Mouse (Mus musculus): ENCODE results near the gene Ptdss2.

Ptdss2 gene

DNA sequence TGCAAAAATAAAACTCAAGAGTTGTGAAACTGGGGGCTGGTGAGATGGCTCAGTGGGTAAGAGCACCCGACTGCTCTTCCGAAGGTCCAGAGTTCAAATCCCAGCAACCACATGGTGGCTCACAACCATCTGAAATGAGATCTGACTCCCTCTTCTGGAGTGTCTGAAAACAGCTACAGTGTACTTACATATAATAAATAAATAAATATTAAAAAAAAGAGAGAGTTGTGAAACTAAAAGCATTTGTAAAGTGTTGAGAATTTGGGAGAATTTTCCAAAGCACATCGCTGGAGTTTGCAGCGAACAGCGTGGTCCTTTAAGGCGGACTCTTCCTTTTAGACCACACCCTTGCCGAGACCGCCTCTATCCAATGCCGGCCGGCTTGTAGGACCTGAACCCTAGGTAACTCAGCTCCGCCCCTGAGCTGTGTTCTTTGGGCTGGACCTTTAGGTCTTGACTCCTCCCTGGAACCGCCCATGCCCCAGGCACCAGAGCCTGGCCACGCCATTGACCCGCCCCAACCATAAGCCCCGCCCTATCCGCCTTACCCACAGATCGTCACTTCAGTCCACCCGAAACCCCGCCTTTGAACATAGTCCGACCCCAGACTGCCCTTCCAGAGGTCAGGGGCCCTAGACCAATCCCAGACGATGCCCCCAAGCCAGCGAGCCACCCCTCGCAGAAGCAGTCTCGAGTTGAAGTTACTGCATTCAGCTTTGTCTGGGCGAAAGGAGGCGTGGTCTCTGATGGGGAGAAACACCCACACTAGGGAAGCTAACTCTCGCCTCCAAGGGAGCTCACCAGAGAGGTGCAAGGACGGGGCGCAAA, 721 bp downstream of the Ptdss2 start:
- peak; percentile 88 to 89 for DNase-seq (ENCODE audit: low spot score in 2 of 2)

DNA sequence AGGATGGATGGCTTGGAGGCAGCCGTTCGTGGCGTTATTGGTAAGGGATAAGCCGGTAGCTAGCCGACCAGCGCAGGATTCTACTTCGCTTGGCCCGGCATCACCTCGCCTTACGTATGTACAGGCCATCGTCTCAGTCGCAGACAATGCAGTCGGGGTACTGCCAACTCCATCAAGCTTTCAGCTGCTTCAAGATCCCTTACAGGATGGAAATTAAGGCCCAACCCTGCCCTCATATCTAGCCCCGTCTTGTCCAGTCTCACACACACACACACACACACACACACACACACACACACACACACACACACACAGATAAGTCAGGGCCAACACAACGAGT, 1.3 kb downstream of the Ptdss2 start:
- no peak for DNase-seq (ENCODE audit: low spot score in 2 of 2)

GRCm38 (mm10) chr7:141131024-141131820, 9.0 kb downstream of the Ptdss2 start:
- peak; percentile 87 to 93 for DNase-seq (ENCODE audit: low spot score in 2 of 2)

- no peak for DNase-seq (ENCODE audit: low spot score in 2 of 2)
Measured at GRCm38 (mm10) chr7:141131904-141132755, 9.9 kb downstream of the Ptdss2 start.

GRCm38 (mm10) chr7:141141326-141141725, 19.1 kb downstream of the Ptdss2 start:
- DNase-seq (ENCODE audit: low spot score in 2 of 2), result no peak

- no peak for DNase-seq (ENCODE audit: low spot score in 2 of 2)
Measured at GRCm38 (mm10) chr7:141143112-141143511, 20.9 kb downstream of the Ptdss2 start.

- DNase-seq (ENCODE audit: low spot score in 2 of 2), result no peak
Measured at GRCm38 (mm10) chr7:141143861-141144260, 21.7 kb downstream of the Ptdss2 start.

GRCm38 (mm10) chr7:141144650-141145049, 22.5 kb downstream of the Ptdss2 start:
- no peak for DNase-seq (ENCODE audit: low spot score in 2 of 2)

DNA sequence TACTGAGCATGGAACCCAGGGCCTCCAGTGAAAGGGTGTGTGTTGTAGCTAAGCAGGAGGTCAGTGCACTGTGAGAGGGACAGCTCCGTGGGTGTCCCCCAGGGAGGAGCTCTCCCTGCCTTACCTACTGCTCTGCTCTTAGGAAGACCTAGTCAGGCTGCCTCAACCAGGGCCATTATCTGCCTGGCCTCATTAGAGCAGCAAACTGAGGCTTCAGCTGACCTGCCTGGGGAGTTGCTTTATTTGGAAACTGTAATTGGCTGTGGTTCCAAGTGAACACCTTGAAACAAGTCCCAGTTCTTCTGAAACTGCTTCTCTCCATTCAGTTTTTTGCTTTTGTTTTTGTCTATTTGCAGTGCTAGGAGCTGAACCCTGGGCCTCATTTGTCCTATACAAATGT, 23.2 kb downstream of the Ptdss2 start:
- DNase-seq (ENCODE audit: low spot score in 2 of 2), result no peak

- DNase-seq (ENCODE audit: low spot score in 2 of 2), result no peak
Measured at GRCm38 (mm10) chr7:141146043-141146595, 23.9 kb downstream of the Ptdss2 start.

DNA sequence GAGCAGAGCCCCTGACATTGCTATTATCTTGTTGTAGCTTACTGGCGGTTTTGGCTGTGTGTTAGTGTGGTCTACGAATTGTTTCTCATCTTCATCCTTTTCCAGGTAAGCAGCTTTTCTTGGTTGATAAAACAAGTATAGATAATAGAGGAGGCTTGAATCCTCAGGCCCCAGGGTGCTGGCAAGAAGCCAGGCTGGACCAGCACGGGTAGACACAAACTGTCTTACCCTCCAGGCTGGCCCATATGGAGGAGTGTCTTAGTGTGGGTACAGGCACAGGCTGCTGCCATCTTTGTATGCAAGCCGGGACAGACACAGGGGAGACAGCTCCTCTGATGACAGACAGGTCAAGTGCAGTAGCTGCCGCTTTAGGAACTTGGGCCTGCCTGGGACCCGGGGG, 24.9 kb downstream of the Ptdss2 start:
- no peak for DNase-seq (ENCODE audit: low spot score in 2 of 2)

GRCm38 (mm10) chr7:141148639-141149038, 26.5 kb downstream of the Ptdss2 start:
- no peak for DNase-seq (ENCODE audit: low spot score in 2 of 2)

DNA sequence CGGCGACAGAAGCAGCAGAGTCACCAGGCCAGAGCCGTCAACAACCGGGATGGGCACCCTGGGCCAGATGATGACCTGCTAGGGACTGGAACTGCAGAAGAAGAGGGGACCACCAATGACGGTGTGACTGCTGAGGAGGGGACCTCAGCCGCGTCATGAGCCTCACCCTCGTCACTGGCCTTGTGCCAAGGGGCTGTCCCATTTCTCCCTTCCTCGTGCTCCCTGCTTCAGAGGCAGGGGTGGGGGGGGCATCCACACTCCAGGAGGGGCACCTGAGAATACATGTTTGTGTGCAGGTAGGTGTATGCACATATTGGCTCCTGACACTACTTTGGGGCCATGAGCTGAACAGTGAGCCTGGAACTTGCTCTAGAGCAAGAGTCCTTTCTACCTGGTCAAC, 33.2 kb downstream of the Ptdss2 start:
- DNase-seq (ENCODE audit: low spot score in 2 of 2), result no peak

- DNase-seq (ENCODE audit: low spot score in 2 of 2), result no peak
Measured at GRCm38 (mm10) chr7:141164397-141164796, 42.2 kb downstream of the Ptdss2 start.

- no peak for DNase-seq (ENCODE audit: low spot score in 2 of 2)
Measured at GRCm38 (mm10) chr7:141164850-141165249, 42.7 kb downstream of the Ptdss2 start.

DNA sequence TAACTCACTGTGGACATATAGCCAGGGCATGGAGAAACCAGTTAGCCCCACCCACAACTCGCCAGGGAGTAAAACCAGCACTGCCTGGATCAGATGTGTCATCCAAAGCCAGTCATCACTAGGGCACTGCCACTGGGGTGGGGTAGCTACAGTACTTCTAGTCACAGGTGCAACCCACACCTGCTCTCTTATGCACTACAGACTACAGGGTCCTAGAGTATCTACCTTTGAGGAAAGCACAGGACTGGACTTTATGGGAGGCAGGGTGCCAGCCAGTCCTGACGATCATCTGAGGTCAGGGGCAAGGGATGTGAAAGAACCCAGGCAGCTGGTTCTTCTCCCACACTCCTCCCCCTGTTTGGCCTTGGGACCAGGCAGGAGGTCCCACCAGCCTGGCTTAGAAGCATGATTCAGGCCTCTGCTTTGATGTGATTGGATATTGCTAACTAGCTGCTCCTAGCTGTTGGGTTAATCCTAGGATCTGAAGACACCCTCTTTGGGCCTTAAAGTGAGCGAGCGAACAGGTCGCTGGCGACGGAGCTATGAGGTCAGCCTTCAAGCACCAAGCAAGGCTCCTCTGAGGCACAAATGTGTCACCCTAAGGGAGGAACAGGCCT, 45.8 kb downstream of the Ptdss2 start:
- no peak for DNase-seq (ENCODE audit: low spot score in 2 of 2)

- DNase-seq (ENCODE audit: low spot score in 2 of 2), result peak; percentile 55 to 68
Measured at GRCm38 (mm10) chr7:141168518-141168953, 46.4 kb downstream of the Ptdss2 start.

- no peak for DNase-seq (ENCODE audit: low spot score in 2 of 2)
Measured at GRCm38 (mm10) chr7:141169300-141169699, 47.1 kb downstream of the Ptdss2 start.

DNA sequence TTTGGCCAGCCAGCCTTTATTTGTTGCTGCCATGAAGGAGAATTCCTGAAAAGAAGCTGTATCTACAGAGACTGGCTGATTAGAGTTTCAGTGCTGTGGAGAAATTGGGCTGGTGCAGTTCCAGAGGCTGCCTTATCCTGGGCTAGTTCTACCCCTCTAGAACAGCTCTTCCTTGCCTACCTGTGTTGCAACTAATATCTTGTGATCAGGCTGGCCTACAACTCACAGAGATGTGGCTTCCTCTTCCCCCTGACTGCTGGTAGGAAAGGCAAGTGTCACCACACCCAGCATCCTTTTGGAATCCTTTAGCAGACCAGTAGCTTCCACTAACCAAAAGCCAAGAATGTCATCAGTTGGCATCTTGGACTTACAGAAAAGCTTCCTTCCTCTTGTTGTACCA, 47.7 kb downstream of the Ptdss2 start:
- no peak for DNase-seq (ENCODE audit: low spot score in 2 of 2)

DNA sequence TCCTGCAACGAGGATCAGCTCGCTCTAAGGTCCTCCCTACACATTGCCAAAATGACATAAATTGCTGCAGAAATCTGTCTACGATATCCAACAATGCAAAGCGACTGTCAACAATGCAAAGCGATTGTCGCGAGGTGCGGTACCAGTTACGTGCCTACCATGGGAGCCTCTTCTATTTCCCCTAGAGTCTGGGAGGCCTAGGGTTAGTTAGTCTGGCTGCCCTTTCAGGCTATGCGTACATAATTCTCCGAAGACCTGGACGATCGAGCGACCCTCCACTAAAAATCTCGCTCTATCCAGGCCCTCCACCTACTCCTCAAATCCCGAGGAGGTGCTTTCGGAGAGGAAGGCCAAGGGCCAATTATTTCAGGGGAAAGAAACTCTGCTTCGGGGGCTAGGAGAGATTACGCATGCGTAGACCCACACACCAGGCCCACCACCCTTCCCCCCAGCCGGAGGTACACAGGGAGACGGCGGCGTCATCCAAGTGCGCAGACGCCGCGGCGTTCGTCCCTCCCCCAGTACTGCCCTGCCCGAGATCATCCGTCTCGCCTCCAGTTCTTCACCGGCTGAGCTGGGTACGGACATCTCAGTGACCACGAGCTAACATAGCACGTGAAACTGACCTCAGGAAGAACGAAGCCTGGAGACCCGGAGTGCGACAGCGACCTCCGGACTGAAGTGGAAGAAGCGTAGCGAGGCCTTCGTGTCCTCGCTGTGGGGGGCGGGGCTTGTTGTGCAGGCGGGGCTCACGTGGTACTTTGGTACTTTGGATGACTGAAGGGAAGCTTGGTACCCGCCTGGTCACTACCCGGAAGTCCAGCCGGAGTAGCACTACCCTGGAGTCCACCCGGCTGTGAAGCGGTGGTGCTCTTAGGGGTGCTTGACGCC, 50.2 kb downstream of the Ptdss2 start, which contains the start of gene Rnh1:
Rnh1 (minus strand) TSS at position 742 of the 891 bp plus-strand sequence.
- peak; percentile 93 to 94 for DNase-seq (ENCODE audit: low spot score in 2 of 2)

Measured in frontal cortex, postnatal 36 days (tissue).